Mouse (Mus musculus) embryo, embryonic 10.5 days (tissue): Measurements from ENCODE around the gene Asb3.

Experiments
- DNase-seq: peaks from one replicate; pipeline ENCODE4 v3.0.0-alpha.2; 2015; ENCODE audit warnings: low spot score

Asb3 gene

DNA sequence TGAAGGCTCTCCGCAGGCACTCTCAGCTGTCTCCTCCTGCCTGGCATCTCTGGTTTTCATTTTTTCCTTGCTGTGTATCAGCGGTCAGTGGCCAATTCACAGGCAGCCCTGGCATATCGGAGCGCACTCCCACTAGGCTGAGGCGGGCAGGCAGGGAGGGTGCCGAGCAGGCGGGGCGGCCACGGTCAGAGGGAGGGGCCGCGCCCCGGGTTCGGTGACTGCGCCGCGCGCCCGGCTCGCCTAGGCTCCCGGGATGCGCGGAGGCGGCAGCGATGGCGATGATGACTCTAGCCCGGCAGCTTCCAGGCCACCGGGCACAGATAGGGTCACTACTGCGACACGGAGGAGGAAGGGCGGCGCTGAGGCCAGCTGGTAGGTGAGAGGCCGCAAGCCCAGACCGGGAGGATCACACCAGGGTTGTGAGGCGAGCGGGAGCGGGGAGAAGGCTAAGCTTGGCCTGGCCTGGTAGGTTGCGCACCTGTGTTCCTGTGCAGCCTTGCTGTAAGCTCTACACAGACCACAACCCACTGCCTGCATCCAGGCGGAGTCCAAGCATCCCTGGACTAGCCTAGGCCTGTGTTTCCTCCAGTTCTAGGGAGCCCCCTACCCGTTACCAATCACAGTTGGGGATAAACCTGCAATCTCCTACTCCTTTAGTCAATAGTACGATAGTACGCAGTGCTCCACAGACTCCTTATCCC lies at the start of gene Asb3, which contains the start of gene Gpr75:
Gene Asb3 (plus strand): TSS at position 246 of the 701 bp plus-strand sequence.
Gene Gpr75 (plus strand): TSS at position 188 of the 701 bp plus-strand sequence.
- DNase-seq = peak; percentile 63

DNA sequence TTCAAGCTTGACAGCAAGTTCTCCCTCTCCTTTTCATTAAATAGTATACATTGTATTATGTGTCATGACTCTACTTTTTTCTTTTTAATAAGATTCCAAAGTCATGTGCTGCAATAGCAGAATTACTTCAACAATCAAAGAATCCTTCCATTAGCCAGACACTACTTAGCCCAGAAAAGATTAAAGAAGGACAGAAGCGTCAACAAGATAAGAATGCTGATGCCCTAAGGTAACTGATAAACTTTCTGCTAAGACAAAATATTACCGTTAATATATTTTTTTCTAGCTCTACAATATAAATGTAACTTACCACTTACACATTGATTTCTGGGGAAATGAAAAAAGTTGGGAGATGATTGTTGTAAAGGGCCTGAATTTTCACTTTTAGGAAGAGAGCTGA lies 46.4 kb upstream of the Asb3 start:
- DNase-seq = no peak

DNA sequence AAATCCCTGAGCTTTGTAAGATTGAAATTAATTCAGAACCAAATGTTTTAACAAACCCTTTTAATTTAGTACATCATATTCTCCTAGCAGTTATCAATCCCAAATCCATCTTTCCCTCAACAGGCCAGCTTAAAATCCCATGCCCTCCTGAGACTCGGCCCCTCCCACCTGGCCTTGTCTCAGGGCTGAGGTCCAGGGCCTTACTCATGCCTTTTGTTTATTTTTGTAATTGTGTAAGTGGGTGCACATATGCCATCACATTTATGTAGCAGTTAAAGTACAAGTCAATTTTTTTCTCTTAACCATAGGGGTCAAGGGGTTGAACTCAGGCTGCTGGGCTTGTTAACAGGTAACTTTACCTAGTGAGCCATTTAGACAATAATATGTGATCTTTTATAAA lies 40.9 kb upstream of the Asb3 start:
- no peak for DNase-seq

DNA sequence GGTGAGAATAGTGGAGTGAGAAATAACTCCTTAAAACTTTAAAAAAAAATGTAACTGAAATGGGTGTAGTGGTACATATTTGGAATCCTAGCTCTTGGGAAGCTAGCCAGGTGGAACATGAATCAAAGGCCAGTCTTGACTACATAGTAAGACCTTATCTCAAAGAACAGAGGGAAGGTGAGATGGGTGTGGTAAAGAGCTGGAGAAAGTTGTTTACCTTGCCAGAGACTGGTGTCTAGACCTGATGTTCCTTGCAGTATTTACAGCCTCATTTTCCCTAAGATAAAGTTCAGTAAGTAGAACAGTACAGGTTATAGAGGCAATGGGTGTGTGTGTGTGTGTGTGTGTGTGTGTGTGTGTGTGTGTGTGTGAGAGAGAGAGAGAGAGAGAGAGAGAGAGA lies 12.8 kb upstream of the Asb3 start:
- DNase-seq = no peak

DNA sequence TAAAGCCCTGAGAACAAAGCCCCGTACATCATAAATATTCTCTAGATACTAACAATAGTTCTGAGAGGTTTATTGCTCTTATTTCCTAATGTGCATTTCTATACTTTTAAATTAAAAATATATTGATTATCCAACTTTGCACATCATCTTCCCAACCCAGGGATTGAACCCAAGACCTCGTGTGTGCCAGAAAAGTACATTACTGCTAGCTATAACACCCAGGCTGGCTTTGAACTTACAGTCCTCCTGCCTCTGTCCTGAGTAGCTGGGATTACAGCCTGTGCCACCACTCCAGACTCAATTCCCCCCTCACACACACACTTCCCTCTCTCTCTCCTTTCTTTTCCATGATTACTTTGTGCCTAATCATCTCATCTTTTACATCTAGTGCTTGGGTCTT lies 2.9 kb downstream of the Asb3 start:
- no peak for DNase-seq

DNA sequence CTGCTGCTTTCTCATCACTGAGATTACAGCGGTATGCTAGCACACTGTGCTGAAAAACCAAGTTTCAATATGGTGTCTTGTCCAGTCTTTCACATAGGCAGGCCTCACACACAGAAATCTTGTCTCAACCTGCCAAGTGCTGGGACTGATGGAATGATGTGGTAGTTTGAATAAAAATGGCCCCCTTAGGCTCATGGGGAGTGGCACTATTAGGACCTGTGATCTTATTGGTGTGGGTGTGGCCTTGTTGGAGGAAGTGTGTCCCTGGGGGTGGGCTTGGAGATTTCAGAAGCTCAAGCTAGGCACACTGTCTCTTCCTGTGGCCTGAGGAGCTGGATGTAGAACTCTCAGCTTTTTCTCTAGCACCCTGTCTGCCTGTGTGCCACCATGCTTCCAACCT lies 11.0 kb downstream of the Asb3 start:
- no peak for DNase-seq

DNA sequence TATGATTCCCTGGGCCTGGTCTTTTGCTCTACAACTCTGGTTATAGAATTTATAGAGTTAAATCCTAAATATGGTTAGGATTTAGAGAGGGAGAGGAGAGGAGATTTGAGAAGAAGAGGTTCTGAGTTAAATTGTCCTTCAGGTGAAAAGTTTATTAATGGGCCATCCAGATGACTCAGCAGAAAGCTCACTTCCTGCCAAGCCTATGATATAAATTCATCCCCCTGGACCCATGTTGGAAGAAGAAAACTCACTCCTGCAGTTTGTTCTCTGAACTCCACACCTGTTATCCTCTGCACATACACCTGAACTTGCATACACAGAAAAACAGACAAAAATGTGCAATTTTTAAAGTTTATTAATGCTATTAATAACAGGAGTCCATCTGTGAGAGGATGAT lies 14.1 kb downstream of the Asb3 start:
- no peak for DNase-seq

DNA sequence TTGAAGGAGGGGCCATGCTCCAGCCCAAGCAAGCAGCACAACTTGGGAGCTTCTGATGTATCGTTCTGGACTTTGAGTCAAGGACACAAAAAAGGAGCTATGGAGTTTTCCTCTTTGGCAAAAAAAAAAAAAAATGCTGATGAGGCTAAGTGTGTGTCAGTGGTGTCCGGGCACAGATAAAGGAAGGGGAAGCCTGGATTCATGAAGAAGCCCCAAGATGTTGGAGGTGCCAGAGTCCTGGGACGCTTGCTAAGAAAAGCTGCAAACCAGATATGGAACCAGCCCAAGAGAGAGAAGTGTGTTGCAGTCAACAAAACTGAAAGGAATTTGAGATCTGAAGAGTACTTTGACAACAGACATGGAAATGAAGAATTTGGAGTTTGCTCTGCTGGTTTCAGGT lies 27.1 kb downstream of the Asb3 start:
- DNase-seq = no peak

DNA sequence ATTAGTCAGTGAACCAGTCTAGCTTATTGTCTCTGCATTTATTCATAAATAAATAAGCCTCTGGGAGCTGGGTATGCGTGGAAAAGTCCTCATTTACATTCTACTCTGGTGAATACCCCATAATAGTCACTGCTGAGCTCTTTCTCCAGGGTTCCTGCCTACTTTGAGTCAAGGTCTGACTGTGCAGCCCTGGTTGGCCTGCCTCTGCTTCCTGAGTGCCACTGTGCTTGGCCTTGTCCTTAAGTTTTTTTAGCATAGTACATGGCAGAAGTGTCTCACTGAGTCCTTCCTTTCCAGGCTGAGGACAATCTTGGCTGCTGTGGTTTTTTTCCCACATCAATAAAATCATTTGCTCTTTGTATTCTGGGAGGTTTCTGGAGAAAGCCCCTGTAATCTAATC lies 35.4 kb downstream of the Asb3 start:
- DNase-seq = no peak

DNA sequence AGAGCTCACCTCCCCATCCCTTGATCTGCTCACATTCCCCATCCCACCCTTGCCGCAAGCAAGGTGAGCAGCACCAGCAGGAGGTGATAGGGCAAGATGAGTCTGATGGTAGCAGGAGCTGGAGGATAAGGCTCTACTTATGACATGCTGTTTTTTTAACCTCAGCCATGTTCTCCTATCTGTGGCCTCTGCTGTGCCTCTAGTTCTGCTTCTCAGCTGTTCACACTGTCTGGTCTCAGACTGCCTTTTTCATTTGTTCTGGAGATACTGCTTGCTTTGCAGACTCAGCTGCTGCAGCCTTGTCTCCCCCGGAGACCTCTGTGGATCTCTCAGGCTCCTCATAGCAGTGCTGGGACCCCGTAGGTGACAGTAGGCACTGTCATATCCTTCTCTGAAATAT lies 38.1 kb downstream of the Asb3 start:
- no peak for DNase-seq

DNA sequence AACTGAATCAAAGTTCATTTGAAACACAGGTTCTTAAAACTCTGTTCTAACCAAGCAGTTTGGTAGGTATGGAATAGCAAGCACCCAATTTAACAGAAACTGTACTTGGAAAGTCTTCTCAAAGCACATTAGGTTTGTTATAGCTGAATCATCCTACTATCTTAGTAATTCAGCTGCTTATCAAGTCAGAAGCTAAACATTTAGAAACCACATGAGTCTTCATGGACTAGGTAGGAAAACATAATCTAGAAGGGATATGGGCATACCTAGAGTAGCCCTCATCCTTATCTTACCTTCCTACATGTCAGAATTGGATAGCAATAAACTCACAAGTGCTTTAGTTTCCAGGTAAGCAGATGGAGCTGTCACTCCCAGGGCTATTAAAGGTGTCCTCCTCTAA lies 42.9 kb downstream of the Asb3 start:
- no peak for DNase-seq

DNA sequence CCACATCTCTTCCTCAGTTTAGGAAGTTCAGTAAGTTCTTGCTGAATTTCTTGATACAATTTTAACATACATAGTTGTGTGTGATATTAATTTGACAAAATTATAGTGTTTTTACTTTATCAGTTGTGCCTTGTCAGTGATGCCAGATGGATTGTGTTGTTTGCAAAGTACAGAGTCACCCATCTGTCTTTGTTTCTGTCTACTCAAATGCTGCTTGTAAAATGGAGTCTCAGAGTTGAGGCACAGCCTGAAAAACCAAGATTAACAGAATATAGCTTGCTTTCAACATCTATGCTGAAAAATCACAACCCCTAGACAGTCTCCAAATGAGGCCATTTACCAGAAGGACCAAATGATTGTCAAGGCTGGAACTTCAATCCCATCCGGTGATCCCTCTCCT lies 43.3 kb downstream of the Asb3 start:
- DNase-seq = no peak

DNA sequence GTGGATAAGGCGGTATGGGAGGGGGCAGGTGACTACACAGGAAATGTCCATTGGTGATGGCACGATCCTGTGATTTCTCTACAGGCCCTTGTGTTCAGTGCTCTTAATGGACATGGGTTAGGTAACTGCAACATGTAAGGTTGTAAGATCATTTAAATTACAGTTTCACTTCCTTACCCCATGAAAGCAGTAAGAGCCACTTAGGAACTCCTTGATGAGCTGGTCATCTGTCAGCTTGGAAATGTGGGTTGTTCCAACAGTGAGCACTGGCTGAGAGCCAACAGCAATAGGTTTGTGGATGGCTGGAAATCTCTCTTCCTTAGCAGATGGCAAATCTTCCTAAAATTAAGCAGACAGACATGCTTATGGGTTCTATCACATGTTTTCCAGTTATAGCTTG lies 58.3 kb downstream of the Asb3 start:
- DNase-seq = no peak

DNA sequence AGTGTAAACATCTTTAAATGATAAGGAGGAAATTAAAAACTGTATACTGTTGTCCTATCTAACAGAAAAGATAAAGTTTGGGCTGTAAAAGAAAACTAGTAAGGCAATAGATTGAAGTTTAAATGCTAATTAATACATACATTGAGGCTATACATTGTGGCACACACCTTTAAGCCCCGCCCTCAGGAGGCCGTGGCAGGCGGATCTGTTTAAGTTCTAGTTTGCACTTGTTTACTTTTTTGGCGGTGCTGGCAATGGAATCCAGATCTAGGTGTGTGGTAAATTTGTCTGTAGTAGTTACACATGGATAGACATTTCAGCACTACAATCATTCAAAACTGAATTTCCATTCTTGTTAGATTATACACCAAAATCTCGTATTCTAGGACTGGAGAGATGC lies 67.6 kb downstream of the Asb3 start:
- no peak for DNase-seq

DNA sequence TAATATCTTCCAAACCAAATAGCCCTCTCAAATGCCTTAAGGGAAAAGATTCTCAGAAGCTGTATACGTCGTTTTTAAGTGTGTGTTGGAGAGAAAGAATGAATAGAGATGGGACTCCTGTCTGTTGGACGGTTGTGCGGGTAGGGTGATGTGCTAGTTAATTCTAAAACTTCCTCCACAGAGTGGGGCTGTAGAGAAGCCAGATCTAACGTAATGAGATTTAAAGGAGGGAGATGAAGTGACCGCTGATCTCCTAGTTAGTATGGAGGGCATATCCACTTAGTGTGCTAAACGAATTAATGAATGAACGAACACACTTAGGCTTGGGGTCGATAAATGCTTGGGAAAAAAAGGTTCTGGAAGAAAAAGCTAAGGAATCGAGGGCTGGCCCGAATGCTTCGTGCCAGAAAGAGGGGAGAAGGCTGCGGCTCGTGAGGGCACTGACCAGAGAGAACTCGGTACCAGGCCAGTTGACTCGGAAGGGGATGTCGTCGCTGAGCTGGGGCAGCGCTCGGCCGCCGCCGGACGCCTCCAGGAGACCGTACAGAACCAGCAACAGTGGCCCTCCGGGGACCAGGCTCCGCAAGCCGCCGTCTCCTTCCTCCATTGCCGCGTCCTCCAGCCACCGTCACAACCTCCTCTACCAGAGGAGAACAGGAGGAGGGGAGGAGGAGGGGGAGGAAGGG lies 68.4 kb downstream of the Asb3 start:
- peak; percentile 62 for DNase-seq

DNA sequence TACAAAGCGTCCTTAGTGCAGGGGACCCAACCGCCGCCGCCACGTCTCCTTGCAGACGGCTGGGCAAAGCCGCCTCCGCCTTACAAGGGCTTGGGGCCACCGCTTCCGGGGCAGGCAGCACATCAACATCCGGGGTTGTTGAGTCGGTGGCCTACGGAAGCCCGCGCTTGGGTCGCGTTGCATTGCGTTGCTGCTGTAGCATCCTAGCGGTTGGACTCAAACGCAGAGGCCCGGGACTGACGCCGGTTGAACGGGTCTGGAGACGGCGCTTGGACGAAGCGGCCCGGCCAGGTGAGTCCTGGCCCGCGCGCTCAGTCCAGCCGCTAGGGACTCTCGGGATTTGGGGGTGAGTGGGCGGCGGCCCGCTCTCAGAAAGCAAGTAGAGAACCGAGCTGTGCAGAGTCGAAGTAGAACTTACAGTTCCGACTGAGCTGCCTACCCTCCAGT lies 69.1 kb downstream of the Asb3 start, which contains the start of gene Erlec1:
Gene Erlec1 (minus strand): TSS at position 57 of the 447 bp plus-strand sequence.
- DNase-seq = peak; percentile 94

DNA sequence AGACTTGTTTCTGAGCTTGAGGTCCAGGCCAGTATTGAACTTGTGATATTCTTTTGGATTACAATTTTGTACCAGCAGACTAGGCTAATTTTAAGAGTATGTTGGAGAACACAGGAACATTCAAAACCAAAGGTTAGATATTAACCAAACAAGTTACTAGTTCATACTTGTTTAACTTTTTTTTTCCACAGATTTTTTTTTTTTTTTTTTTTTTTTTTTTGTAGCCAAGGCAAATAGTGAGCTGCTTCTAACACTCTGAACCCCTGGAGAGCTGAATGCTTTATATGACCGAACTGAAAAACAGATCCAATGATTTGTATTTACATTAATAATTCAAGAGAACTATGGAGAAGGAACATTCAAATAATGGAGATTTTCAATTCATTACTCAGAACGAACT lies 100.0 kb downstream of the Asb3 start:
- DNase-seq = no peak

DNA sequence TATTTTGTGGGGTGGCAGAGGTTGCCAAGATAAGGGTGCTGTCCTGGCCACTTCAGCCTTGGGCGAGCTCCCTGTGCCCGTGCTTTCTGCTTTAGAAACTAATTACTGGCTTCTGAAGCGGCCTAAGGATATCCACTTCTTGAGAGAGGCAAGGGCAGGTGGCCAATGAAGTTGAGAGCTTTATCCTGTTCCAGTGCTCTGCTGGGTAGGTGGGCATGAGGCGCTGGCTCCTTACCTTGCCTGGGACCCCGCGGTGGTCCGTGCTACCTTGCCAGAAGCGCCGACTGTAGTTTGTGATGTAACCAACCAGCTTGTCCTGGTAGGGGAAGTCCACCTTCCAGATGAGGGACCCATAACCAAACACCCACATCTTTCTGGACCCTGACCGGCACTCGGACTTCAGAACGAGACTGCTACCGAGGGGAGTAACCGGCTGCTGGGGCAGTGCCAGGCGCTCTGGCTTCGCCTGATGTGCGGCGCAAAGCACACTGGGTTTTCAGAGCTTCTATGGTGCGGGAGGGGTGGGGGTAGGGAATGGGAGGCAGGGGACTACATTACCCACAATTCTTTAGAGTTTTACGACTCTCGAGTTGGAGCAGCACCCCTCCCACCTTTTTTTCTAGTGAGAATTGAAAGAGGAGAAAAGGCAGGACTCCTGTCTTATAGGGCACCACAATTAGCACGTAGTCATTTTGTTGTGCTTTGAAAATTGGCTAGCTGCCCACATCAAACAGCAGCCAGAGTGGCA lies 100.8 kb downstream of the Asb3 start, which contains the start of gene Chac2:
Gene Chac2 (minus strand): TSS at position 474 of the 748 bp plus-strand sequence.
- DNase-seq = peak; percentile 94

DNA sequence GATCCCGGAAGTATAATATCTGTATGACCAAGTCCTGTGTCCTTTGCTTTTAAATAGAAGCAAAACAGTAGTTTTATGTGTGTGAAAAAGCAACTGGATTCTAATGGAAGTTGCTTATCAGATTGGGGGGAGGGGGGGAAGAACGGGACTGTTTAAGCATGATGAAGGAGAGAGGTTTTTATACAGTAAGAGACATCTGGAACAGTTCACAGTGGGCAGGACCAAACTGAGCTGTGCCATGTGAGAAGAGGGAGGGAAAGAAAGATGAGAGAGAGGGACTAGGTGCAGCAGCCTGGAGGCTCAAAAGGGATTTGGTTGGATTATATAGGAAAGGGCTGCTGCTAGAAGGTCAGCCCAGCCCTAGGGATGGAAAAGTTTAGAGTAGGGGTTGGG lies 101.4 kb downstream of the Asb3 start:
- no peak for DNase-seq

DNA sequence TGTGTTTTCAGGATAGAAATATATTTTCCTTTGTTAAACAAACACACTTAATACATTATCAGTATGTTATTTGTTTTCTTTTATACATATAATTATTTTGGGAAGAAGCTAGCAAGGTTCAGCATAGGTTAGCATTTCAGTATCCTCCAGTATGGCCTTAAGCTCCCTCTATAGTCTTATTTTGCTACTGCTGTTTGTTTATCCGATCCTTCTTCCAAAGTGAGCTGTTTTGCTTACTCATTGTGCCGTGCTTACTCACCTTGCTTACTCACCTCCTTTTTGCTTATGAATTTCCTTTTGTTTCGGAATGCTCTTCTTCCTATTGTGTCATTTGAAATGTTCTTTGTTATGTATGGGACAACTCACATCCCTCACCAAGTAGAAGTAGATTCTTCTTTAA lies 111.5 kb downstream of the Asb3 start:
- no peak for DNase-seq

DNA sequence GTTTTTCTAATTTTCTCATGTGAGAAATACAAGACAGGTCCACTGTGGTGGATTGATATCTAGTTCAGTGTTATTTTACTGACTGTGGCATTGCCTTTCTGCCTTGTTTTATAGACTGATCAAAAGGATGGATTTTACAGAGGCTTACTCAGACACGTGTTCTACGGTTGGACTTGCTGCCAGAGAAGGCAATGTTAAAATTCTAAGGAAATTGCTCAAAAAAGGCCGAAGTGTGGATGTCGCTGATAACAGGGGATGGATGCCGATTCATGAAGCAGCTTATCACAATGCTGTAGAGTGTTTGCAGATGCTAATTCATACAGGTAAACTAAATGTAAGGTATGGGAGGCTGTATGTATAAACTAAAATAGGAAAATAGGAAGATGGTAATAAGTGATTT lies 113.0 kb downstream of the Asb3 start:
- DNase-seq = no peak

DNA sequence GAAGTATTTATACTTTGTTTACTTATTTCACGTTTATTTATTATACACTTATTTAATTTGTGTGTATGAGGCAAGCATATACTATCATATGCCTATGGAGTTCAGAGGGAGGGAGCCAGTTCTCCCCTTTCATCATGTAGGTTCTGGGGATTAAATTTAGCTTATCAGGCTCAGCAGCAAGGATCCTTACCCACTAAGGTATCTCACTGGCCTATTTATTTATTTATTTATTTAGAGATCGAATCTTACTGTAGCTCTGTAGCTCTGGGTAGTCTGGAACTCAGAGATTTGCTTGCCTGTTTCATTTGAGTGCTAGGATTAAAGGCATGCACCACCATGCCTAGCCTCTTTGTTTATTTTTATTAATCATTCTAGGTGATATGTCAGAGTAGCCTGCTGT lies 113.5 kb downstream of the Asb3 start:
- no peak for DNase-seq

DNA sequence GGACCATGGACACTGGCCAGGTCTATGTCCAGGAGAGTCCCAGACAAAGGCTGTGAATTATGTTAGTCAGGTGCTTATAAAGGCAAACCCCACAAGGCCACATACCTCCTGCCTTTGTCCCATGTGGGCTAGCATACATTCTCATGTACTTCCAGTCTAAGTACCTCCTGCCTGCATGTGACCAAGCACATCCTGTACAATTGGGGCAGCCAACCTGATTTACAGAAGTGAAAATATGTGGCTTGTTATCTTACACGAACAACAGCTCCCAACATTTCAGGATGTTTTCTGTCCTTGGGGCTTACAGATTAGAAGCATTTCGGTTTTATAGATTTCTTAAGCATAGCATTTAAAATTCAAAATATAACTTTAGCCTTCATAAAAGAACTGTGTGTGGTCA lies 114.8 kb downstream of the Asb3 start:
- no peak for DNase-seq
